ENCODE assay signal across 9 mouse cellular contexts in the genomic region with DNA sequence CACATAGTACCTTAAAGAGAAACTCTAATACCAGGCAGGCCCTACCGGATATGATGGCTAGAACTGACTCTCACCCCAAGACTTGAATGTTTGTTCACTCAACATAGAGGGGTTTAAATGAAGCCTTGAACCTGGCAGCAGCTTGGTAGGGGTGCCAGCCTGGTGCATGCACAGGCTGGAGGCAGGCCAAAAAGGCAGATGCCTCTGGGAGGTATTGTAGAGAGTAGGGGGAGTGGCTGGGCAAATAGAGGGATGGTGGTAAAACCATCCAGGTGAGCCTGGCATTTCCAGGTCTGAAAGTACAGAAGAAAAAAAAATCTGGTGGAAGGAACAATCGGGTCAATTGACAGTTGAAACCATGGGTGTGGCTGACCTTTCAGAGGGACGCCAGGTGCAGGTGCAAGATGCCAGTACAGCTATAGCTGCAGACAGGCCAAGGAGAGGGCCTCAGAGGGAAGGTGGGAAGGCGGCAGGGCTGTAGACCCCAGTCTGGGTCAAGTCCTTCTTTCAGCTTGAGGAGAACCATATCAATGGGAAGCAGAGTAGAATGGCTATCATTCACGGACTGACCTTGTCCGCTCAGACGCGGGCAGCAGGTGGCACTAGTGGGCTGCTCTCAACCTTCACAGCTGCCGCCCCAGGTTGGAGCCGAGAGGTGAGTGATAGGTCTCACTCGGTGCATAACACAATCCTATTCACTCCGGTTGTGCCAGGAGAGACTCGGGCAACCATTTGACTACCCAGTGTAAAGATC. TPM values are rescaled to one million over a fixed set of nuclear protein-coding genes. Genes with fewer than 3 reads are reported as not detected.
DNase-seq lines count a peak whose midpoint lies in the region; ATAC-seq and TF ChIP-seq lines count a peak whose summit lies in the region.
"Had no signal": no experiment of that assay in that cellular context is flagged by ENCODE, and none has a peak within 500 bp of the region (broad histone marks: within the 10 kb centered on the region; RNA-seq: fewer than 3 reads in every experiment).

No protein-coding gene starts in this region.

- no peak for TF ChIP-seq EP300 in ES-Bruce4 (IDR thresholded peaks at IDR 0.05; ENCODE audit: insufficient read depth, low read depth, low read length)

- H3K4me3 ChIP-seq in ES-Bruce4 (ENCODE audit: low read depth, low read length): 0 out of 2 replicates have a peak overlapping the region, but pooled peaks have one; percentile 32
- no peak overlapping the region for H3K4me3 ChIP-seq in embryonic facial prominence, embryonic 14.5 days (ENCODE audit: low read depth, low read length)
- no peak overlapping the region for H3K4me3 ChIP-seq in lung, embryonic 15.5 days
- H3K4me3 ChIP-seq in neural tube, embryonic 15.5 days (replicated peaks): peak overlapping the region; percentile 30

- intact Hi-C loops in heart, postnatal 10 days (cut with DNase I): loop anchor here (1.0 kb wide), 1 partner anchor 27 kb away; no protein-coding TSS in a partner anchor

- peak overlapping the region; percentile 24; the same call in 1 of the 2 replicates for H3K4me2 ChIP-seq in embryonic facial prominence, embryonic 14.5 days (ENCODE audit: low read depth, low read length)
- H3K4me2 ChIP-seq in lung, embryonic 15.5 days: peak overlapping the region; percentile 4; the same call in 1 of the 2 replicates
- H3K4me2 ChIP-seq in neural tube, embryonic 15.5 days: peak overlapping the region; percentile 58

- H3K4me1 ChIP-seq in ES-Bruce4 (ENCODE audit: control insufficient read depth, insufficient read depth, low read length): peaks cover 2% of the 10 kb centered on the region
- no peaks in the 10 kb centered on the region for H3K4me1 ChIP-seq in embryonic facial prominence, embryonic 14.5 days (ENCODE audit: control insufficient read depth, insufficient read depth, low read length)
- H3K4me1 ChIP-seq in lung, embryonic 15.5 days: no peaks in the 10 kb centered on the region
- peaks cover 10% of the 10 kb centered on the region for H3K4me1 ChIP-seq in neural tube, embryonic 15.5 days

- no peak overlapping the region for H3K9ac ChIP-seq in ES-Bruce4 (ENCODE audit: low read depth, poor library complexity, severe bottlenecking)
- H3K9ac ChIP-seq in embryonic facial prominence, embryonic 14.5 days (ENCODE audit: low read depth, low read length): no peak overlapping the region; the same call in 1 of the 2 replicates
- no peak overlapping the region for H3K9ac ChIP-seq in lung, embryonic 15.5 days
- H3K9ac ChIP-seq in neural tube, embryonic 15.5 days (replicated peaks): peak overlapping the region; percentile 24; the same call in 1 of the 2 replicates

- 12% methylated on average over 13 of the region's 13 CpGs for WGBS in embryonic facial prominence, embryonic 14.5 days
- WGBS in lung, embryonic 15.5 days: 12% methylated on average over 13 of the region's 13 CpGs
- 15% methylated on average over 13 of the region's 13 CpGs for WGBS in neural tube, embryonic 15.5 days

- peak; percentile 73 for TF ChIP-seq CTCF in ES-Bruce4 (IDR thresholded peaks at IDR 0.05; ENCODE audit: low read depth, low read length)

- H3K36me3 ChIP-seq in ES-Bruce4 (ENCODE audit: control insufficient read depth, insufficient read depth, low read length, poor library complexity, severe bottlenecking): no peaks in the 10 kb centered on the region
- no peaks in the 10 kb centered on the region for H3K36me3 ChIP-seq in embryonic facial prominence, embryonic 14.5 days (ENCODE audit: control insufficient read depth, insufficient read depth, low read length)
- H3K36me3 ChIP-seq in lung, embryonic 15.5 days: no peaks in the 10 kb centered on the region
- H3K36me3 ChIP-seq in neural tube, embryonic 15.5 days: no peaks in the 10 kb centered on the region

- H3K27me3 ChIP-seq in ES-Bruce4 (ENCODE audit: control insufficient read depth, insufficient read depth, low read length, poor library complexity, severe bottlenecking): no peaks in the 10 kb centered on the region
- H3K27me3 ChIP-seq in embryonic facial prominence, embryonic 14.5 days (replicated peaks; ENCODE audit: control insufficient read depth, insufficient read depth, low read length): 0 out of 2 replicates have a peak, but pooled peaks cover 7% of the 10 kb centered on the region
- peaks cover 3% of the 10 kb centered on the region; the same call in 1 of the 2 replicates for H3K27me3 ChIP-seq in lung, embryonic 15.5 days
- peaks cover 3% of the 10 kb centered on the region for H3K27me3 ChIP-seq in neural tube, embryonic 15.5 days (replicated peaks)

- TF ChIP-seq POLR2A in ES-Bruce4 (IDR thresholded peaks at IDR 0.05; ENCODE audit: insufficient read depth, low read length): no peak

- H3K9me3 ChIP-seq in ES-Bruce4 (replicated peaks; ENCODE audit: control insufficient read depth, insufficient read depth, low read length, poor library complexity, severe bottlenecking): no peaks in the 10 kb centered on the region
- no peaks in the 10 kb centered on the region for H3K9me3 ChIP-seq in embryonic facial prominence, embryonic 14.5 days (ENCODE audit: control insufficient read depth, low read length)
- no peaks in the 10 kb centered on the region for H3K9me3 ChIP-seq in lung, embryonic 15.5 days
- H3K9me3 ChIP-seq in neural tube, embryonic 15.5 days (replicated peaks): no peaks in the 10 kb centered on the region

- peak; percentile 79 to 87 for DNase-seq in adrenal gland, postnatal 36 days
- peak; percentile 36 for DNase-seq in embryonic facial prominence, embryonic 14.5 days (ENCODE audit: low spot score)
- peak; percentile 82 to 86 for DNase-seq in heart, postnatal 10 days
- DNase-seq in kidney, postnatal 36 days: peak; percentile 72 to 93
- DNase-seq in urinary bladder, postnatal 14 days (ENCODE audit: low spot score): peak; percentile 79

- ATAC-seq in embryonic facial prominence, embryonic 14.5 days (ENCODE audit: low read depth): peak; percentile 88
- peak; percentile 49; the same call in 1 of the 2 replicates for ATAC-seq in lung, embryonic 15.5 days (ENCODE audit: borderline replicate concordance, extremely low read depth, low FRiP score, low TSS enrichment)
- ATAC-seq in neural tube, embryonic 15.5 days (ENCODE audit: low FRiP score): peak; percentile 93

- no peak overlapping the region for H3K27ac ChIP-seq in ES-Bruce4 (ENCODE audit: insufficient read depth, low read length)
- H3K27ac ChIP-seq in embryonic facial prominence, embryonic 14.5 days (replicated peaks; ENCODE audit: low read depth, low read length): no peak overlapping the region
- H3K27ac ChIP-seq in lung, embryonic 15.5 days: no peak overlapping the region
- H3K27ac ChIP-seq in neural tube, embryonic 15.5 days (replicated peaks): no peak overlapping the region

RNA-seq across cellular contexts. Expression of gene Mob2, which starts 9.8 kb away (rescaled TPM):
- 19.0 and 20.7 TPM in 2 replicates for polyA plus RNA-seq in ES-Bruce4 (2011; ENCODE audit: insufficient read depth, insufficient read length, low read depth, missing spikeins)
- total RNA-seq in adrenal gland, postnatal 36 days (2021): 10 to 100 TPM; 48.1 to 58.4 TPM
- polyA plus RNA-seq in embryonic facial prominence, embryonic 14.5 days (2014; fragmentation: Nextera tagmentation; extraction: Ambion mirVana): 65.8 and 68.4 TPM in 2 replicates
- total RNA-seq in heart, postnatal 10 days (2021): 10 to 100 TPM; 39.4 to 43.2 TPM
- 74.7 and 80.1 TPM in 2 replicates for polyA plus RNA-seq in lung, embryonic 15.5 days (2015; fragmentation: Nextera tagmentation; extraction: Ambion mirVana)
- 51.2 and 55.6 TPM in 2 replicates for polyA plus RNA-seq in neural tube, embryonic 15.5 days (2015; fragmentation: Nextera tagmentation; extraction: Ambion mirVana)

RNA-seq across cellular contexts. Expression of gene Dusp8, which starts 25.0 kb away (rescaled TPM):
- polyA plus RNA-seq in ES-Bruce4 (2011; ENCODE audit: insufficient read depth, insufficient read length, low read depth, missing spikeins): 2.0 and 2.3 TPM in 2 replicates
- total RNA-seq in adrenal gland, postnatal 36 days (2021): 10 to 100 TPM in 1 of 2 experiments, 1 to 10 TPM in 1; 7.4 to 28.9 TPM
- polyA plus RNA-seq in embryonic facial prominence, embryonic 14.5 days (2014; fragmentation: Nextera tagmentation; extraction: Ambion mirVana): 7.1 and 11.1 TPM in 2 replicates
- total RNA-seq in heart, postnatal 10 days (2021): 10 to 100 TPM; 28.0 to 30.0 TPM
- 2.5 and 2.7 TPM in 2 replicates for polyA plus RNA-seq in lung, embryonic 15.5 days (2015; fragmentation: Nextera tagmentation; extraction: Ambion mirVana)
- polyA plus RNA-seq in neural tube, embryonic 15.5 days (2015; fragmentation: Nextera tagmentation; extraction: Ambion mirVana): 110 and 132 TPM in 2 replicates

RNA-seq across cellular contexts. Expression of gene Gm45618, which starts 49.9 kb away (rescaled TPM):
- not detected in 2 replicates for polyA plus RNA-seq in ES-Bruce4 (2011; ENCODE audit: insufficient read depth, insufficient read length, low read depth, missing spikeins)
- not detected for total RNA-seq in adrenal gland, postnatal 36 days (2021)
- polyA plus RNA-seq in embryonic facial prominence, embryonic 14.5 days (2014; fragmentation: Nextera tagmentation; extraction: Ambion mirVana): 0.28 TPM in 1 of 2 replicates, not detected in the other
- not detected for total RNA-seq in heart, postnatal 10 days (2021)
- not detected in 2 replicates for polyA plus RNA-seq in lung, embryonic 15.5 days (2015; fragmentation: Nextera tagmentation; extraction: Ambion mirVana)
- 0.40 and 0.50 TPM in 2 replicates for polyA plus RNA-seq in neural tube, embryonic 15.5 days (2015; fragmentation: Nextera tagmentation; extraction: Ambion mirVana)
- total RNA-seq: left cerebral cortex, postnatal 10 days had no signal

Comparison
In these comparisons a context has a peak if more than half of its experiments do, and no peak if none do; other contexts are left out.
1. H3K4me3 ChIP-seq: peak in ES-Bruce4 (single experiment) and neural tube, embryonic 15.5 days (single experiment); none in embryonic facial prominence, embryonic 14.5 days (single experiment) and lung, embryonic 15.5 days (single experiment).
2. H3K4me2 ChIP-seq: peak in every context shown above with its lines; median percentile 58 in neural tube, embryonic 15.5 days; 24 in embryonic facial prominence, embryonic 14.5 days; 4 in lung, embryonic 15.5 days.
3. Peak in every context shown above with its lines, with median percentiles within 50 percentile points of each other: DNase-seq and ATAC-seq.